Mouse (Mus musculus) midbrain, postnatal 0 days (tissue): ENCODE measurements around the gene Jph4. TPM values are rescaled to one million over a fixed set of nuclear protein-coding genes. Genes with fewer than 3 reads are reported as not detected.

Source experiments
- ATAC-seq: fragments of 200-750 bp; cut with Nextera tagmentation; 2 replicates; pipeline ENCODE4 v1.8.0; 2017; ENCODE audit warnings: moderate number of reproducible peaks, mild to moderate bottlenecking, moderate TSS enrichment, moderate library complexity; ENCODE audit not compliant: low FRiP score
- DNase-seq: peaks from one replicate; pipeline ENCODE4 v3.0.0-alpha.2; 2015; ENCODE audit warnings: low spot score
- H3K27ac ChIP-seq: fragments of 300-500 bp; sonication (generic); 2 replicates; pipeline ENCODE4 v1.5.1; 2014; ENCODE audit warnings: low read depth, mild to moderate bottlenecking, low read length, mixed read lengths
- H3K27me3 ChIP-seq: fragments of 300-500 bp; sonication (generic); 2 replicates; pipeline ENCODE4 v1.6.1; 2014; ENCODE audit warnings: low read length, control low read depth, mixed read lengths; ENCODE audit not compliant: insufficient read depth
- H3K36me3 ChIP-seq: fragments of 300-500 bp; sonication (generic); 2 replicates; pipeline ENCODE4 v1.6.1; 2014; ENCODE audit warnings: low read length, control low read depth, mixed read lengths; ENCODE audit not compliant: insufficient read depth
- H3K4me1 ChIP-seq: fragments of 300-500 bp; sonication (generic); 2 replicates; pipeline ENCODE4 v1.6.1; 2014; ENCODE audit warnings: mild to moderate bottlenecking, control low read depth, antibody characterized with exemption, low read length, mixed read lengths; ENCODE audit not compliant: insufficient read depth
- H3K4me2 ChIP-seq: fragments of 300-500 bp; sonication (generic); 2 replicates; pipeline ENCODE4 v1.6.1; 2014; ENCODE audit warnings: low read depth, mild to moderate bottlenecking, low read length, mixed read lengths; ENCODE audit not compliant: poor library complexity, severe bottlenecking
- H3K4me3 ChIP-seq: fragments of 300-500 bp; sonication (generic); 2 replicates; pipeline ENCODE4 v1.5.1; 2014; ENCODE audit warnings: low read depth, mild to moderate bottlenecking, low read length, moderate library complexity
- H3K9ac ChIP-seq: fragments of 300-500 bp; sonication (generic); replicated peaks from 2 replicates; pipeline ENCODE4 v1.6.1; 2014; ENCODE audit warnings: mild to moderate bottlenecking, low read length, moderate library complexity, mixed read lengths; ENCODE audit not compliant: poor library complexity, severe bottlenecking
- H3K9me3 ChIP-seq: fragments of 300-500 bp; sonication (generic); 2 replicates; pipeline ENCODE4 v1.6.1; 2016; ENCODE audit warnings: low read length, control low read depth
- CTCF ChIP-seq: IDR thresholded peaks from 2 replicates; pipeline ENCODE4 v1.5.1; 2016; ENCODE audit warnings: antibody characterized with exemption, mild to moderate bottlenecking
- WGBS: fragments of 180-500 bp; shearing (Covaris S2); extraction: QIAGEN DNeasy Blood & Tissue Kit; methylation state at CpG from one replicate; pipeline ENCODE4 v1.1.7; 2014; 5-methylcytosine and 5-hydroxymethylcytosine counted together
- polyA plus RNA-seq: library from polyadenylated mRNA; unstranded; fragments of >200 nt; fragmentation: Nextera tagmentation; extraction: Ambion mirVana; gene quantifications from 2 replicates; pipeline ENCODE4 v1.2.1, GENCODE M21; 2015
- total RNA-seq: library from RNA; depleted of rRNA; stranded (reverse); fragments of >200 nt; gene quantifications from 2 replicates; pipeline ENCODE4 v1.2.3, GENCODE M21; 2014

The Jph4 gene
- total and polyA plus RNA-seq, 2 experiments from 2014 or later = 45.1 to 182 TPM

DNA sequence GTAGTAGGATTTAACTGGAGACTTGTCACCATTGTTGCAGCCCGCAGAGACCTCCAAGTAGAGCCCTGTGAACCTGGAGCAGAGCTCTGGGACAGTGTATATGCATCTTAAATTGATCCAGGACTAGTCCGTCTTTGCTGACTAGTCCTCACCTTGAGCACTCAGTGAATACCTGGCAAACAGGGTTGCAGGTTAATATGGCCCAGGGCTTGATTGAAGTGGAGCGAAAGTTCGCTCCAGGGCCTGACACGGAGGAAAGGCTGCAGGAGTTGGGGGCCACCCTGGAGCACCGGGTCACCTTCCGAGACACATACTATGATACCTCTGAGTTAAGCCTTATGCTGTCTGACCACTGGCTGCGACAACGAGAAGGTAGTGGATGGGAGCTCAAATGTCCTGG is 21.5 kb downstream of the Jph4 start:
- peaks cover 11% of the 10 kb centered on the region for H3K4me1 ChIP-seq
- ATAC-seq (no peak), DNase-seq (no peak)
- H3K36me3 ChIP-seq = peaks cover 1% of the 10 kb centered on the region; the same call in 1 of the 2 replicates
- no peaks in the 10 kb centered on the region for H3K9me3 ChIP-seq
- H3K27me3 ChIP-seq = no peaks in the 10 kb centered on the region
- peak overlapping the region; percentile 96 for H3K27ac ChIP-seq
- H3K4me2 ChIP-seq = peak overlapping the region; percentile 80
- 57% methylated on average over 9 of the region's 9 CpGs for WGBS
- H3K9ac ChIP-seq = peak overlapping the region; percentile 84
- TF ChIP-seq CTCF = no peak
- peak overlapping the region; percentile 64 for H3K4me3 ChIP-seq

DNA sequence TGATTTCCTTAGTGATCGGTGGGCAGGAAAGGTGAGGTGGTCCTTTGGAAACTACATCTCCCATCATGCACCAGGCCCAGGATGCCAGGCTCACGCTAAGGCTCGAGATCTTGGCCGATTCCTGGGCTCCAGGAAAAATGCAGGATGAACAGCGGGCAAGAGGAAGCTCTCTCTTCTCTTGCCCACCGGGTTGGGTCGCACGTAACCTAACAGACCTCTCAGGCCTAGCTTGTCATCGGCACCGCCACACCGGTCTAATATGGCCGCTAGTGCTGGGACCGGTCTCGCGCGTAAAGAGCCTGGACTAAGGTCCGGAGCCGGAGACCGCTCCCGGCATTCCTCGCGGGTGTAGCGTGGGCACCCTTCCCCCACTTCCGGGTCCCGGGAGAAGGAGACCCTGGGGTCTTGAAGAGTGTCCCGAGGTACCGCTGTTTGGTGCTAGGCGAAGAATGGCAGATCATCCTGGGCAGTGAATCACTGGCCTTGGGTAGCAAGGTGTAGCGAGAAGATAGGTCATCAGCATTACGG is 22.0 kb downstream of the Jph4 start, which contains the start of gene Thtpa:
Gene Thtpa (plus strand): TSS at position 81 of the 528 bp plus-strand sequence.
- peak; percentile 26; the same call in 1 of the 2 replicates for ATAC-seq
- Histone ChIP-seq H3K4me1 (peaks cover 14% of the 10 kb centered on the region), H3K4me2 (peak within 1 kb of the TSS; percentile 80), H3K4me3 (peak within 1 kb of the TSS; percentile 64), H3K27me3 (no peaks in the 10 kb centered on the region), H3K36me3 (no peaks in the 10 kb centered on the region; the same call in 1 of the 2 replicates), H3K9me3 (no peaks in the 10 kb centered on the region), H3K27ac (peak within 1 kb of the TSS; percentile 96), H3K9ac (peak within 1 kb of the TSS; percentile 84)
- peak; percentile 79 for DNase-seq
- no peak for TF ChIP-seq CTCF
- under 1% methylated on average over 30 of the region's 30 CpGs for WGBS

DNA sequence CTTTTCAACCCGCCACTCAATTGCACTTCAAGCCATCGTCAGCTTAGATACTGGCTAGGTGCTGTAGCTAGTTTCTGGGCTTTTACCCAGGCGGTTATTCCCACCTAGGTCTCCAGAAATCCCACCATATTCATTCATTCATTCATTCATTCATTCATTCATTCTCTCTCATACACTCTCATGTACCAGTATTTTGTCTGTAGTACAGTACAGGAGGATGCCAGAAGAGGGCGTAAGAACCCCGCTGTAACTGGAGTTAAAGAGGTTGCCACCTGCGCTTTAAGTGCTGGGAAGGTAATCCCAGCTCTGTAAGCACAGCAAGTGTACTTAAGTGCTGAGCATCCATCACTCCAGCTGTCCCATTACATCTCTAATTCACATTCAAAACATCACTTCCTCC is 22.8 kb downstream of the Jph4 start:
- H3K4me3 ChIP-seq = no peak overlapping the region
- H3K9me3 ChIP-seq = no peaks in the 10 kb centered on the region
- no peak overlapping the region for H3K9ac ChIP-seq
- no peak for ATAC-seq
- H3K36me3 ChIP-seq = no peaks in the 10 kb centered on the region
- TF ChIP-seq CTCF = peak; percentile 43
- 51% methylated on average over 6 of the region's 6 CpGs for WGBS
- H3K4me1 ChIP-seq = peaks cover 22% of the 10 kb centered on the region
- H3K27me3 ChIP-seq = no peaks in the 10 kb centered on the region
- peak overlapping the region; percentile 80 for H3K4me2 ChIP-seq
- no peak for DNase-seq
- H3K27ac ChIP-seq = no peak overlapping the region

DNA sequence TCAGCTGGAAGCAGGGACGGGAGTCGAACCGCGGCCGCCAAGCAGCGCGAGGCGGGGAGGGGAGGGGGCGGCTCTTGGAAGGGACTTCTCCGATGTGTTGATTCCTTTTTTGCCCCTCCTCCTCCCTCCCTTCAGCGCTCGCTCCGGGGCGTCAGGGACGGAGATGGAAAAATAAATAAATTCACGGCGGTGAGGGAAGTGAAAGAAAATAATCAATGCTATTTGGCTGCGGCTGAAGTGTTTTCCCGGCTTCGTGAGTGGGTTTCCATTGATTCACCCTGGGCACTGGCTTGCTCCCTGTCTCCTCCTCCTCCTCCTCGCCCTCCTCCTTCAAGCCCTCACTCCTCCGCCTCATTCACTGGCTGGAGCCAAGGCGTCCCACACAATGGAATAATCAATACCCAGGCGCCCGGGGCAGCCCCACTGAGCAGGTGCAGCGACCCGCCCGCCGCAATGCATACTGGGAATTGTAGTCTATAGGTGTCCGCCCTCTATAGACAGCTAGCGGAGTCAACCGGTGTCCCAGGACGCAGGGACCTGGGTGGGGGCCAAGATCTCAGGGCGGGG is 24.6 kb downstream of the Jph4 start, which contains the start of gene Zfhx2:
Gene Zfhx2 (minus strand): TSS at position 314 of the 567 bp plus-strand sequence.
- Histone ChIP-seq H3K4me2 (peak within 1 kb of the TSS; percentile 90), H3K4me3 (peak within 1 kb of the TSS; percentile 61), H3K9ac (peak within 1 kb of the TSS; percentile 91), H3K9me3 (no peaks in the 10 kb centered on the region), H3K4me1 (peaks cover 24% of the 10 kb centered on the region), H3K27ac (peak within 1 kb of the TSS; percentile 93), H3K36me3 (no peaks in the 10 kb centered on the region), H3K27me3 (no peaks in the 10 kb centered on the region)
- DNase-seq (peak; percentile 97), ATAC-seq (peak; percentile 88)
- TF ChIP-seq CTCF = peak; percentile 37; the same call in 1 of the 2 replicates
- under 1% methylated on average over 33 of the region's 34 CpGs for WGBS

DNA sequence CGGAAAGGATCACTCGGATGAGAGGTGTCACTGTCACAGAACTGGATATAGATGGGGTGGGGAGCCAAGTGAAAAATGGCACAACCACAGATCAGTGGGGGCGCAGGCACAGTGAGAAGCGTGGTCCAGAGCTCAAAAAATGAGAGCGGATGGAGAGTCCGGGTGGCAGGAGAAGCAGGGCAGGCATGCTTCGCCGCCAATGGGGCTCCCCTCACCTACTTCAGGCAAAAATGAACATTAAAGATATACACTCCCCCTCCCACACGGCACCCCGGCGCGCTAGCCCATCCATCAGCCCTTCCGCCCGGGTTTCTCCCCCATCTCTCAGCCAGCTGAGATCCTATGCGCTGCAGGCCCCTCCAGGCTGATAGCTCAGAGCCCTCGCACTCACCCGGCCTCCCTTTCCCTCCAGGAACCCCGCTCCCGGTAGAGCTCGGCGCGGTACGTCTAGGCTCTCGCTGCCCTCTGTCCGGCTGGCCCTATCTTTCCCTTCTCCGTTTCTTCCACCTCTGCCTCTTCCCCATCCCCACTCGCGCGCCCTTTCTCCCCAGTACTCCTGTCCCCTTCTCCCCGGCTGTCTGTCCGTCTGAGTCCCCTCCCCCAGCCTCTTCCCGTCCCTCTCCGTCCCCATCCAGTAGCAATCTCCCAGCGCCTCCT is 25.4 kb downstream of the Jph4 start:
- Histone ChIP-seq H3K4me3 (peak overlapping the region; percentile 61), H3K27ac (peak overlapping the region; percentile 93), H3K27me3 (no peaks in the 10 kb centered on the region), H3K9me3 (no peaks in the 10 kb centered on the region), H3K4me1 (peaks cover 24% of the 10 kb centered on the region), H3K4me2 (peak overlapping the region; percentile 90), H3K36me3 (no peaks in the 10 kb centered on the region), H3K9ac (peak overlapping the region; percentile 91)
- 3% methylated on average over 33 of the region's 34 CpGs for WGBS
- TF ChIP-seq CTCF = no peak
- ATAC-seq = peak; percentile 15
- DNase-seq = no peak
